Mouse (Mus musculus) thymus, adult 18-20 months (tissue): ENCODE measurements around the gene Lce3c.

Source experiments
- DNase-seq, 2 experiments: peaks; one replicate each; pipeline ENCODE4 v3.0.0; 2022; ENCODE audit warnings: mixed read lengths in 2 of 2

Lce3c gene

GRCm38 (mm10) chr3:92944186-92944585, at the start of gene Lce3c:
Gene Lce3c (plus strand): TSS chr3:92944486.
- no peak for DNase-seq

- no peak for DNase-seq
Observed at GRCm38 (mm10) chr3:92894489-92894888, 49.8 kb upstream of the Lce3c start.

GRCm38 (mm10) chr3:92902992-92903391, 41.3 kb upstream of the Lce3c start:
- no peak for DNase-seq

GRCm38 (mm10) chr3:92903640-92904039, 40.6 kb upstream of the Lce3c start:
- DNase-seq = no peak

GRCm38 (mm10) chr3:92905182-92905581, 39.1 kb upstream of the Lce3c start:
- DNase-seq = no peak

GRCm38 (mm10) chr3:92907571-92907970, 36.7 kb upstream of the Lce3c start:
- no peak for DNase-seq

GRCm38 (mm10) chr3:92920364-92920763, 23.9 kb upstream of the Lce3c start:
- DNase-seq = no peak

GRCm38 (mm10) chr3:92926130-92926529, 18.2 kb upstream of the Lce3c start, which contains the start of gene Lce3a:
Gene Lce3a (minus strand): TSS chr3:92926230.
- no peak for DNase-seq

- no peak for DNase-seq
Observed at GRCm38 (mm10) chr3:92932679-92933078, 11.6 kb upstream of the Lce3c start, which contains the start of gene Lce3b. Gene Lce3b (plus strand): TSS chr3:92932979.

- no peak for DNase-seq
Observed at GRCm38 (mm10) chr3:92957090-92957489, 12.8 kb downstream of the Lce3c start, which contains the start of gene Lce3d. Gene Lce3d (plus strand): TSS chr3:92957390.

- no peak for DNase-seq
Observed at GRCm38 (mm10) chr3:92966761-92967160, 22.5 kb downstream of the Lce3c start, which contains the start of gene Lce3e. Gene Lce3e (plus strand): TSS chr3:92967061.

- no peak for DNase-seq
Observed at GRCm38 (mm10) chr3:92978484-92978883, 34.2 kb downstream of the Lce3c start.

GRCm38 (mm10) chr3:92991926-92992325, 47.6 kb downstream of the Lce3c start, which contains the start of gene Lce3f:
Gene Lce3f (plus strand): TSS chr3:92992226.
- DNase-seq = no peak
